Mouse (Mus musculus) kidney, postnatal 0 days (tissue): ENCODE data around the gene Gm9603. TPM values are rescaled to one million over a fixed set of nuclear protein-coding genes. Genes with fewer than 3 reads are reported as not detected.
"Not testable (repeated sequence)": the region's sequence is repeated elsewhere in the genome, so short reads cannot be mapped to it uniquely, and the experiment has no call there.

Experiments used
- ATAC-seq: fragments of 200-750 bp; cut with Nextera tagmentation; replicated peaks from 2 replicates; pipeline ENCODE4 v1.8.0; 2017; ENCODE audit warnings: low read depth, moderate number of reproducible peaks, moderate TSS enrichment, moderate library complexity; ENCODE audit not compliant: low FRiP score
- DNase-seq: peaks from one replicate; pipeline ENCODE4 v3.0.0-alpha.2; 2016; ENCODE audit warnings: low spot score
- H3K27ac ChIP-seq: fragments of 300-500 bp; sonication (generic); 2 replicates; pipeline ENCODE4 v1.5.1; 2014; ENCODE audit warnings: mild to moderate bottlenecking
- H3K27me3 ChIP-seq: fragments of 300-500 bp; sonication (generic); 2 replicates; pipeline ENCODE4 v1.6.1; 2014; ENCODE audit warnings: low read length, mixed read lengths; ENCODE audit not compliant: insufficient read depth
- H3K36me3 ChIP-seq: fragments of 300-500 bp; sonication (generic); 2 replicates; pipeline ENCODE4 v1.6.1; 2014; ENCODE audit warnings: low read length, mixed read lengths; ENCODE audit not compliant: insufficient read depth
- H3K4me1 ChIP-seq: fragments of 300-500 bp; sonication (generic); replicated peaks from 2 replicates; pipeline ENCODE4 v1.6.1; 2014; ENCODE audit warnings: antibody characterized with exemption, low read length, mixed read lengths; ENCODE audit not compliant: insufficient read depth
- H3K4me2 ChIP-seq: fragments of 300-500 bp; sonication (generic); 2 replicates; pipeline ENCODE4 v1.6.1; 2014; ENCODE audit warnings: mild to moderate bottlenecking, low read length, moderate library complexity, mixed read lengths
- H3K4me3 ChIP-seq: fragments of 300-500 bp; sonication (generic); replicated peaks from 2 replicates; pipeline ENCODE4 v1.5.1; 2014; ENCODE audit warnings: low read depth, low read length
- H3K9ac ChIP-seq: fragments of 300-500 bp; sonication (generic); 2 replicates; pipeline ENCODE4 v1.6.1; 2014; ENCODE audit warnings: low read depth, low read length
- H3K9me3 ChIP-seq: fragments of 300-500 bp; sonication (generic); replicated peaks from 2 replicates; pipeline ENCODE4 v1.6.1; 2016; ENCODE audit warnings: low read length, inconsistent platforms, mixed read lengths
- WGBS: fragments of 180-500 bp; shearing (Covaris S2); extraction: QIAGEN DNeasy Blood & Tissue Kit; methylation state at CpG from one replicate; pipeline ENCODE4 v1.1.7; 2014; 5-methylcytosine and 5-hydroxymethylcytosine counted together
- polyA plus RNA-seq: library from polyadenylated mRNA; unstranded; fragments of >200 nt; fragmentation: Nextera tagmentation; extraction: Ambion mirVana; gene quantifications from 2 replicates; pipeline ENCODE4 v1.2.1, GENCODE M21; 2015

Gene Gm9603
- polyA plus RNA-seq, result not detected in 2 replicates

- not testable (repeated sequence) for ATAC-seq, H3K4me2 ChIP-seq
- no CpG with 5 or more reads among the region's 2 CpGs for WGBS
Measured at GRCm38 (mm10) chr14:5687357-5687756, at the start of gene Gm9603. Gm9603 (minus strand) TSS chr14:5687457.

GRCm38 (mm10) chr14:5632928-5633327, 54.3 kb downstream of the Gm9603 start, which contains the start of gene Gm8265:
Gm8265 (minus strand) TSS chr14:5633028.
- H3K27me3 ChIP-seq, DNase-seq, H3K4me3 ChIP-seq, H3K27ac ChIP-seq, H3K4me1 ChIP-seq, H3K36me3 ChIP-seq, H3K4me2 ChIP-seq, H3K9ac ChIP-seq, H3K9me3 ChIP-seq, ATAC-seq: not testable (repeated sequence)
- no CpG with 5 or more reads among the region's 1 CpGs for WGBS

More at GRCm38 (mm10) chr14:5687357-5687756, at the start of gene Gm9603:
- not testable (repeated sequence) for H3K4me3 ChIP-seq, H3K9ac ChIP-seq, H3K27me3 ChIP-seq, H3K9me3 ChIP-seq, H3K36me3 ChIP-seq, H3K27ac ChIP-seq, DNase-seq, H3K4me1 ChIP-seq

Other genes with a start within 250 kb of the Gm9603 start
- gene Gm3194, start 232.0 kb downstream of the Gm9603 start, polyA plus RNA-seq, result 0.50 and 0.60 TPM in 2 replicates
- not detected in 2 replicates for gene Gm8246, start 209.6 kb downstream of the Gm9603 start, polyA plus RNA-seq
- gene Gm3187, start 203.2 kb downstream of the Gm9603 start, polyA plus RNA-seq, result not detected in 2 replicates
- gene Gm3488, start 185.8 kb downstream of the Gm9603 start, polyA plus RNA-seq, result 0.50 and 0.59 TPM in 2 replicates
- gene Gm3532, start 149.0 kb downstream of the Gm9603 start, polyA plus RNA-seq, result not detected in 2 replicates
- gene Gm8265, start 54.4 kb downstream of the Gm9603 start, polyA plus RNA-seq, result not detected in 2 replicates
- 0.14 TPM in 1 of 2 replicates, not detected in the other for gene Gm3373, start 54.1 kb upstream of the Gm9603 start, polyA plus RNA-seq
- 0.50 and 0.75 TPM in 2 replicates for gene Gm3383, start 120.5 kb upstream of the Gm9603 start, polyA plus RNA-seq
- not detected in 2 replicates for gene Gm3424, start 142.9 kb upstream of the Gm9603 start, polyA plus RNA-seq
- 0.09 TPM in 1 of 2 replicates, not detected in the other for gene Gm8237, start 192.9 kb upstream of the Gm9603 start, polyA plus RNA-seq